In genomic region chr11:20902001-20902400, GRCm38 (mm10) we compare ENCODE assay signal across 11 mouse cellular contexts.
"Had no signal": no experiment of that assay in that cellular context is flagged by ENCODE, and none has a peak within 500 bp of the region (broad histone marks: within the 10 kb centered on the region; RNA-seq: fewer than 3 reads in every experiment).

No protein-coding gene starts in this region.

- H3K4me1 ChIP-seq: neural tube, embryonic 13.5 days had no signal

- H3K27me3 ChIP-seq: limb, embryonic 13.5 days; neural tube, embryonic 13.5 days; stomach, embryonic 15.5 days had no signal

- H3K36me3 ChIP-seq: limb, embryonic 13.5 days; neural tube, embryonic 13.5 days; stomach, embryonic 15.5 days had no signal

- H3K9ac ChIP-seq: limb, embryonic 13.5 days; liver, embryonic 14.5 days; neural tube, embryonic 13.5 days; stomach, embryonic 15.5 days had no signal

- H3K4me2 ChIP-seq: limb, embryonic 13.5 days; neural tube, embryonic 13.5 days; stomach, embryonic 15.5 days had no signal

- H3K9me3 ChIP-seq: limb, embryonic 13.5 days; neural tube, embryonic 13.5 days; stomach, embryonic 15.5 days had no signal

- H3K27ac ChIP-seq: limb, embryonic 13.5 days; liver, embryonic 14.5 days; neural tube, embryonic 13.5 days; stomach, embryonic 15.5 days had no signal

- H3K4me3 ChIP-seq: limb, embryonic 13.5 days; neural tube, embryonic 13.5 days; stomach, embryonic 15.5 days had no signal

- DNase-seq: kidney, postnatal 10 days; left cerebral cortex, postnatal 4 days; lung, adult 18-20 months; midbrain, embryonic 14.5 days; right cerebral cortex, postnatal 14 days; thymus, adult 2 months; thymus, postnatal 25 days had no signal
